Mouse (Mus musculus) MEL (cell line): ENCODE results near the gene Bmp2k.

Experiments
- CHD1 ChIP-seq: IDR thresholded peaks from 2 replicates; pipeline ENCODE4 v1.6.1; 2012; ENCODE audit warnings: low read depth, mild to moderate bottlenecking, inconsistent platforms, low read length, improper control_type of control experiment
- CTCF ChIP-seq, 3 experiments: IDR thresholded peaks in 2 of 3; conservative IDR thresholded peaks in 1 of 3; 2 replicates each; pipeline ENCODE4 v1.5.1; 2011 to 2012; ENCODE audit warnings: low read length in 3 of 3, low read depth in 2 of 3, mild to moderate bottlenecking in 2 of 3, improper control_type of control experiment in 1 of 3, inconsistent platforms in 1 of 3, mixed read lengths in 1 of 3, moderate library complexity in 1 of 3; ENCODE audit not compliant: control insufficient read depth in 1 of 3, insufficient read depth in 1 of 3, poor library complexity in 1 of 3, severe bottlenecking in 1 of 3
- E2F4 ChIP-seq: IDR thresholded peaks from 2 replicates; pipeline ENCODE4 v1.6.1; 2011; ENCODE audit warnings: low read depth, low read length, improper control_type of control experiment, borderline replicate concordance
- ELF1 ChIP-seq: IDR thresholded peaks from 2 replicates; pipeline ENCODE4 v1.6.1; 2014; ENCODE audit warnings: low read depth, mild to moderate bottlenecking, inconsistent platforms, low read length, improper control_type of control experiment, moderate library complexity
- GABPA ChIP-seq: IDR thresholded peaks from 2 replicates; pipeline ENCODE4 v1.6.1; 2012; ENCODE audit warnings: low read depth, mild to moderate bottlenecking, inconsistent platforms, low read length, improper control_type of control experiment, moderate library complexity
- JUND ChIP-seq: IDR thresholded peaks from 2 replicates; pipeline ENCODE4 v1.6.1; 2011; ENCODE audit warnings: low read depth, mild to moderate bottlenecking, improper control_type of control experiment, low read length
- MYC ChIP-seq: IDR thresholded peaks from 2 replicates; pipeline ENCODE4 v1.6.1; 2011; ENCODE audit warnings: low read depth, mild to moderate bottlenecking, low read length, improper control_type of control experiment, moderate library complexity
- NELFE ChIP-seq: IDR thresholded peaks from 2 replicates; pipeline ENCODE4 v1.6.1; 2011; ENCODE audit warnings: low read depth, low read length, improper control_type of control experiment
- POLR2A ChIP-seq, 2 experiments: IDR thresholded peaks; 2 replicates each; pipeline ENCODE4 v1.6.1; 2011 to 2012; ENCODE audit warnings: low read length in 2 of 2, mild to moderate bottlenecking in 2 of 2, control low read depth in 1 of 2, improper control_type of control experiment in 1 of 2, low read depth in 1 of 2, moderate library complexity in 1 of 2; ENCODE audit not compliant: control insufficient read depth in 1 of 2, insufficient read depth in 1 of 2, poor library complexity in 1 of 2

DNA sequence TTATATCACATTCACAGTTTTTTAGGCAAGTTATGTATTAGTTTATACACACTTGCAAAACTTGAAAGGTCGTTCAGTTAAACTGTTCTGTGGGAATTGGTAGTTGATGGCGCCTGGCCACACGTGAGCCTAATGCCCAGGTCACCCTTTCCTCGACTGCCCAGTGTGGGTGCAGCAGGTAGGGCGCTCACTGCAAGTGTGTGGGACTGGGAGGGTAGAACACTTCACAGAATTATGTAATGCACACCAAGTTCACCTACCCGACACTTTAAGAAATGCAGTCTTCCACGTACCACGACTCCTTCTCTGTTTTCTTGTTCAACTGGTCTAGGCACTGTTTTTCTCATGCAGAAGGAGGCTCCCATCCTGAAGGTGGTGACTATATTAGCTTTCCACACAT lies 30.5 kb downstream of the Bmp2k start:
- TF ChIP-seq JUND (no peak), MYC (no peak), CHD1 (no peak), NELFE (no peak), POLR2A (IDR thresholded peaks at IDR 0.05; ENCODE audit: control insufficient read depth in 1 of 2, insufficient read depth in 1 of 2, low read depth in 1 of 2, low read length in 2 of 2, poor library complexity in 1 of 2) (no peak), ELF1 (no peak), CTCF (IDR thresholded peaks at IDR 0.05 in 2 of 3, conservative IDR thresholded peaks at IDR 0.05 in 1 of 3; ENCODE audit: control insufficient read depth in 1 of 3, insufficient read depth in 1 of 3, low read depth in 2 of 3, low read length in 3 of 3, poor library complexity in 1 of 3, severe bottlenecking in 1 of 3) (no peak), GABPA (no peak), E2F4 (no peak)
